Mouse (Mus musculus): ENCODE measurements at regions not wholly inside any gene's neighbourhood (a gene's known extent, or its start where the extent isn't known, plus 50 kb on each side); places are given as distances from the start of the nearest gene placed in this dataset.

GRCm38 (mm10) chr7:90080083-90080772 is 49.8 kb upstream of the Picalm start:
- Histone ChIP-seq H3K36me3 (no peaks in the 10 kb centered on the region), H3K9ac (no peak overlapping the region), H3K4me3 (no peak overlapping the region), H3K4me1 (peaks cover 12% of the 10 kb centered on the region), H3K27ac (no peak overlapping the region), H3K27me3 (no peaks in the 10 kb centered on the region), H3K4me2 (no peak overlapping the region), H3K9me3 (no peaks in the 10 kb centered on the region)
- no peak for ATAC-seq (ENCODE audit: borderline replicate concordance, extremely low read depth, low FRiP score, low TSS enrichment)
- 47% methylated on average over 7 of the region's 7 CpGs for WGBS

Measured in lung, embryonic 15.5 days (tissue).